Mouse (Mus musculus) CH12F3 (cell line): Measurements from ENCODE around the gene Bcl11a.

Source experiments
- in situ Hi-C: fragments of 300-500 bp; cut with MboI; formaldehyde crosslinking; loops from 2 replicates; pipeline ENCODE4 v1.14.3; 2020; ENCODE audit warnings: low sequenced_read_pairs

Gene Bcl11a

DNA sequence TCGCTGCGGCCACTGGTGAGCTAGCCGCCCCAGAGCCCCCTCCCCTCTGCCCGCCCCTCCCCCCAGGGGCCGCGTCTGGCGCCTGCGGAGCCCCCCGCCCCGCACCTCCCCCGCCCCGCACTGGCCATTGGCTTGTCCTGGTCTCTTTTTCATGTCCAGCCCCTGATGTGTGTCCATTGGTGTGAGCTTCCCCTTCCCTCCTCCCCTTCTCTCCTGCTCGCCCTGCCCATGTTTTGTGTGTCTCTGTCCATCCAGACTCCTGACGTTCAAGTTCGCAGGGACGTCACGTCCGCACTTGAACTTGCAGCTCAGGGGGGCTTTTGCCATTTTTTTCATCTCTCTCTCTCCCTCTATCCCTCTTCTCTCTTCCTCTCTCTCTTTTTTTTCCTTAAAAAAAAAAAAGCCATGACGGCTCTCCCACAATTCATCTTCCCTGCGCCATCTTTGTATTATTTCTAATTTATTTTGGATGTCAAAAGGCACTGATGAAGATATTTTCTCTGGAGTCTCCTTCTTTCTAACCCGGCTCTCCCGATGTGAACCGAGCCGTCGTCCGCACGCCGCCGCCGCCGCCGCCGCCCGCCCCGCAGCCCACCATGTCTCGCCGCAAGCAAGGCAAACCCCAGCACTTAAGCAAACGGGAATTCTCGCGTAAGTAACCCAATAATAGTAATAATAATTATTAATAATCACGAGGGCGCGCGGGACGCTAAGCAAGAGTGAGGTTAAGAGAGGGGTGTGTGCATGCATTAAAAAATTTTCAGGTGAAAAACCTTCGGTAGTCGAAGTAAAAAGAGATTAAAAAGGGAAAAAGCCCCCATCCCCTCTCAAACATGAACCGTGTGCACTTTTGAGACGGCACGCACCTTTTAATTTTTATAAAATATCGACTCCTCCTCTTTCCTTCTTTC lies at the start of gene Bcl11a:
TSS of gene Bcl11a (plus strand) at position 262 of the 911 bp plus-strand sequence.
- in situ Hi-C loops, result no loop called here

DNA sequence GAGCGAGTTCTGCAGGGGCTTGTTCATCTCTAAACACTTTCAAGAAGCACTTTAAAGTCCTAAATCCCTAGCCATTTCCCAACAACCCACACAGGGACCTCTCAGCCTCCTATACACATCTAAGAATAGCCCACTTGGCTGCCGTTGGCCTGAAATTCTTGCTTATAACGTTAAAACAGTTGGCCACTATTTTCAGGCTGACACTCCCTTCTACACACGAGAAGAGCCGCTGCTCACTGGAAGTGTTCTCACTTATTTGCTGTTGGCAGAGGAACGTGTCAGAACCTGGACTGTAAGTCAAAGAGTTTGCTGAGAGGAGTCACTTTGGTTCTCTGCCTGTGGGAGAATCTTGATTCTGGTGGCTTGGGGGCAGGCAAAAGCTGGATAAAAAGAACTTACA lies 33.8 kb upstream of the Bcl11a start:
- in situ Hi-C loops, result loop anchor here (25.0 kb wide), 1 partner anchor 1268 kb away; no protein-coding TSS in a partner anchor

DNA sequence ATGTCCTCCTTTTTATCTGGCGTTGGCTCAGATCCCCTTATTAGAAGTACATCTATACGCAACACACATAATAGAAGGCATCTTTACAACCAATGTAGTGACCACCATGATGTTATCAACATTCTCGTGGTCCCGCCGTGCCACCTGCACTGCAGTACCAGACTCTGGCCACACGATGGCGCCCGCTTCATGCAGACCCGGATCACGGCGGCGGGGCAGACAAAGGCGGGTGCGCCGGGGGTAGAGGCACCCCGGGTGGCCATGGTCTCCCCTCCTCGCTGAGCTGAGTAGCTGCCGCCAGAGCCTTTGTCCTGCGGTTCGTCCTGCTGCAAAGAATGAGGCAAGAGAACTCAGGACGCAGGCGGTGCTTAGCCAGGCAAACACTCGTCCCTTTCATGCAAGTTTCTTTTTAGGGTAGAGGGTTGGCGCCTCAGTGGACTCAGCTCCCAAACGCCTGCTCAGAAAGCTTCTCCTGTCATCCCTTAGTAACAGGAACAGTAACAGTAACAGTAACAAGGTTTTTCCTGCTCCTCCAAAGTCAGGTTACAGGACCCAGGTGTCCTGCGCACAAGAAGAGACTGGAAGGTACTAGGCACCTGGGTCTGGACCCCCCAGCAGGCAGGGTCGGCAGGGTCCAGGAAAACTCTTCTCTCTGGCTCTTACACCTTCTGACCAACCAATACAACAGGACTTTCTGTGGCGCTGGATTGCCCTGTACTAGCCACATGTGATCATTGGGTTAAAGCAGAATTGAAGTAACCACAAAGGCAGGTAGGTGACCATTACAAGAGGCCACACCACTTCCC lies 28.4 kb upstream of the Bcl11a start:
- in situ Hi-C loops, result loop anchor here (25.0 kb wide), 1 partner anchor 1263 kb away; no protein-coding TSS in a partner anchor

DNA sequence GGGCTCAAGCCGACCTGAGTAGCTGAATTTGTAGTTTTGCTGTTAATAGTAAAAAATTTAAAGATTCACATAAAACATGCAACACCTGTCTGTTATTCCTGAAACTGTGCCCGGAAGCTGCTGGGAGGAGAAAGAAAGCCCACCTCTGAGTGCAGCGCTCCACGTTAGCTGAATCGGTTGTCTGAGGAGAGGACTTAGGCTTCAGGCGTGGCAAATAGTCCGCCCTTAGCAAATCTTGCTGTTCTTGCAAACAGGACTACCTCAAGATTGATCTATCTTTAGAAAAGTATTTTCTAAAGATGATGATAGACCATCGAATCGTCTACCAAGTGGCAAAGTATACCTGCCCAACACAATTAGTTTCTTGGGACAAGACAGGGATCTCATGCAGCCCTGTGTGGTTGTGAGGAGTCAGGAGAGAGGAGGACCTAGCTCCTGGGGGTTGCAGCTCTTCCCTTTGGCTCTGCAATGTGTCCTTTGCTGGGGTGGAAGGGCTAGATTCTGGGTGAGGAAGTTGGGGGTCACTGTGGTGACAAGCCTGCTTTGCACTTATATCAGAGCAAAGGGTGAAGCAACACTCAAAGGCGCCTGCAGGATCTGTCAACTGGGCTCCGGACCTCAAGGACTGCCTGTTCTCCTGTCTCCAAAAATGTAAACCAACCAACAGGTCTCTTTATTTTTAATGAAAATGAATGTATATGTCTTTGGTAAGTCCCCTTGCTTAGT lies 27.7 kb upstream of the Bcl11a start:
- in situ Hi-C loops, result no loop called here

DNA sequence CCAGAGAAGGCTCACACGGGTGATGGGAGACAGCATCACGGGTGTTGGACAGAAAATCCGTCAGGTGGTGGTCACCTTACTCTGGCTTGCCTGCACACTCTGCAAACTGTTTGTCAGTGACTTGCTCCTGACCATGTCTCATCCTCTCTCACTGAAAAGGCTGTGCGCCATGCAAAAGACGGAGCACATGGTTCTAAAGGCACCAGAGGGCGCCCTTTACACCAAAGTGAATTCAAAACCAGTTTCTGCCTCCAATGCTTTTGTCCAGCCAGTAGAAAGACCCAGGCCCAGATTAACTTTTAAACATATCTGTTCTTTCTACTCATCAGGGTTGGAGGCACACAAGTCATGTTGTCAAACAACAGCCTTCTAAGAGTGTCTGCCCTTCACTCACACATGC lies 25.0 kb upstream of the Bcl11a start:
- in situ Hi-C loops, result no loop called here

DNA sequence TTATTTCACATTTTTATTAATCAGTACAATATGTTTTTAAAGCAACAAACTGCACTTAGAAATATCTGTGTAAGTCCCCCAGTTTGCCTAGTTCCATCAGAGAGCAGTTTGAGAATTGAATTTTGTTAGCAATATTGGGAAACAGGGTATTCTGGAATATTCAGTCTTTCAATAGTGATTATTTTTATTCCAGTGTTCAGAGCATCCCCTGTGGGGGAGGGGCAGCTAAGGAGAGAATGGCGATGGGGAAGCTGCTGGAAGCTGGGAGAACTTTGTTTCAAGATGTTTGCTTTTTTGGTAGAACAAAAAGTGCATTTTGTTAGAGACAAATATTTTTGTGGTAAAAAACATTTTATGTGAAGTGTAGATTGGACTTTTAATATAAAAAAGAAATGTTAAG lies 18.7 kb upstream of the Bcl11a start:
- in situ Hi-C loops, result no loop called here

DNA sequence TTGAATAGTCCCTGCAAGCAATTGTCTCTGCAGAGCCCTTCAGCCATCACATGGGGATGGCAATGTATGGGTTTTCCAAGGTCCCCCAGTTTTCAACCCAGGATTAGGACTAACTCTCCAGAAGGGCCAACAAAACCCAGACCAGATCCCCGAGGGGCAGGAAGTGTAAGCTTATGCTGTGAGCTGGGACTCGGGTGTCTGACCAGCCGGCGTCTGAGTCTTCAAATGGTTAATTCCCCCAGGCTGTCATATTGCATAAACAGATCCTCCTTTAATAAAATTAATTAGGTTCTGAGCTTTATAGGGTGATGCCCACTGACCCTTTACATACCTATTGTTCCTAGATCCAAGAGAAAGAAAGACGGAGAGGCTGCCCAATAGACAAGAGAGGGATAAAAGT lies 17.4 kb upstream of the Bcl11a start:
- in situ Hi-C loops, result loop anchor here (10.0 kb wide), 1 partner anchor 1804 kb away; no protein-coding TSS in a partner anchor

DNA sequence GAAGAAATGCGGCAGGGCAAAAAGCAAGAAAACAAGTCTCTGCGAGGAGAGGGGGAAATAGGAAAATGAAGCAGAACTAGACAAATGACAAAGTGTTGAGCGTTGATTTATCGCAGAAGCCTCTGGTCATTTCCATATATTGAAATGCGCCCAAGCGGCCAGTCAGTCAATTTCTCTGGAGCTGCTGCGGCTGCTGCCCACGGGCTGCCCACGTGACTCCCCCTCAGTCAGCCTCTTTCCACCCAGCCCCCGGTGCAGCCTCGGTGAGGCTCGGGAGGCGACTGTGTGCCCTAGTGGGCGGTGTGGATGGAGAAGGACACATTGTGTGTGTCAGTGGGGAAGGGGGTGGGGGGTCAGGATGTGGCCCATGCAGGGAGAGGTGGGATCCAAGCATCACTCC lies 16.0 kb upstream of the Bcl11a start:
- in situ Hi-C loops, result loop anchor here (10.0 kb wide), 1 partner anchor 1803 kb away; no protein-coding TSS in a partner anchor

DNA sequence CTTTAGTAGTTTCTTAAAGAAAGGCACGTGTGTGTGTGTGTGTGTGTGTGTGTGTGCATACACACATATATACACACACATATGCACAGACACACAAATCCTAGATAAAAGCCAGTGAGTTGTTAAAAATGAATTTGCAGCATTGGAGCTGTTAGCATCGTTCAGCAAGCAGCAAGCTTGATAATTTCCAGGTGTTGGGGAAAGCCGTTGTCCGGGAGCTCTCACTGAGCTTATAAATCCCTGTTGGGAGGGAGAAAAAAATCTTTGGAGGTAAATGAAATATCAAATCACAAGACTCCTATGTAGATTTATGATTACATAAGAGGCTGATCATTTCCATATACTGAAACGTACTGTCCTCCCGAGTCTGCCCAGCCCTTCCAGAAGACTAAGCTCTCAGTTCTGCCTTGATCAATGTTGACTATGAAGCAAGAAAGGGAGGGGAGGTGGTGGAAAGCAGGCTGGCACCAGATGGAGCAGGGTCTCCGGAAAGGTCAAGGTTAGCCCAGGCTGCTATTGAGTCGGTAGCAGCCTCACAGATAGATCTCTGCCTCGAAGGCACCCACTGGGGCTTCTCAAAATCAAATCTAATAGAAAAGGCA lies 15.3 kb upstream of the Bcl11a start:
- in situ Hi-C loops, result loop anchor here (10.0 kb wide), 1 partner anchor 1802 kb away; no protein-coding TSS in a partner anchor

DNA sequence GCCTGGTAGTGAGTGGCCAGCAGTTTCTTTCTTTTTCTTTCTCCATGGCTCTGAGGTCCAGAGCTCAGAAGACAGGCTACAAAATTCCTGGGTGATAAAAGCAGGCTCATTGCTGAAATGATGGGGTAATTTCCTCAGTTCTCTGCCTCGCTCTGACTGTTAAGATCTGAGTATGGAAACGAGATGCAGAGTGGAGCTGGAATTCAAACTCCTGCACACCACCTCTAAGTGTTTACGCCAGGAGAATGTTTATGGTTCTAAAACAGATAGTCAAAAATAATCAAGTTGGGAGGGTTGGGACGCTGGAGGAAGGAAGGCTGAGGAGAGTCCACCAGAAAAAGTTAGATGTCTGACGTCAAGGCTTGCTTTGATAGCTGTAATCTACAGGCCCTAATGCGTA lies 13.6 kb upstream of the Bcl11a start:
- in situ Hi-C loops, result loop anchor here (10.0 kb wide), 1 partner anchor 1801 kb away; no protein-coding TSS in a partner anchor

DNA sequence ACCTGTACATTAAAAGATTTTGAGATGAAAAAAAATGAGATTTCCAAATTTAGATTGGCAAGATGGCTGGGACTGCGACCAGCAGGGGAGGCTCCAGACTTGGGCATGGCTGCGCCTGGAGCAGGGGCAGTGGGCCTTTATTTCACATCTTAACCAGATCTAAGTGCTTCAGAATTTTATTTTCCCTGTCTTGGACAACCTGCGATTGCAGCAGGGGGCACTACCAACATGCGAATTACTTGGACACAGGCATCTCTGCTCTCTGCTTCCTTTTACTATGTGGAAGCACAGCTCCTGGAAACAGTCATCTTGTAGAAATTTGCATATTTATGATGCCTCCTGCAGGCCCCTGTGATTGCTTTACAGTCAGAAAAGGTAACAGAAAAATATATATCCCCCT lies 12.5 kb upstream of the Bcl11a start:
- in situ Hi-C loops, result loop anchor here (10.0 kb wide), 1 partner anchor 1799 kb away; no protein-coding TSS in a partner anchor

DNA sequence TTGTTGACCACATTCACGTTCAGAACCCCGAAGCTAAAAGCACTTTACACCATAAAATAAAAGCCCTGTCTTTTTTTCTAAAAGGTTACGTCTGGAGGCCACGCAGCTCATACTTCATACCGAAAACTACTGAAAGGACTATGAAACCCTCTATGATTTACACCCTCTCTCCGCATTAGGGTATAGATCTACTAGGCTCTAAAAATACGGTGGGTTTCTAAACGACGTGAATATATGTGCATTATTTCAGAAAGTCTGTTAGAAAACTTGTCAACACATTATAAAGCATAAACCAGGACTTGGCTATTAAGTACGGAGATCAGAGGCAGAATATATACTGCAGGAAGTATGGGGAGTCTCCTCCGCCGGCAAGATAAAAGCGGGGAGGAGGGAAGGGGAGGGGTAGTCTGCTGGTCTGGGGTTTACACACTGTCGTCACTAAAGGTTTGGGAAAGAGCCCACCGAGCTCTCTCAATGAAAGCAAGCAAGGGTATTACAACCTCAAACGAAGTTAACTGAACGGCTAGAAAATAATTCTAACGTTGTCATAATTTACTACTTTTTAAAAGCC lies 3.8 kb upstream of the Bcl11a start:
- in situ Hi-C loops, result no loop called here

DNA sequence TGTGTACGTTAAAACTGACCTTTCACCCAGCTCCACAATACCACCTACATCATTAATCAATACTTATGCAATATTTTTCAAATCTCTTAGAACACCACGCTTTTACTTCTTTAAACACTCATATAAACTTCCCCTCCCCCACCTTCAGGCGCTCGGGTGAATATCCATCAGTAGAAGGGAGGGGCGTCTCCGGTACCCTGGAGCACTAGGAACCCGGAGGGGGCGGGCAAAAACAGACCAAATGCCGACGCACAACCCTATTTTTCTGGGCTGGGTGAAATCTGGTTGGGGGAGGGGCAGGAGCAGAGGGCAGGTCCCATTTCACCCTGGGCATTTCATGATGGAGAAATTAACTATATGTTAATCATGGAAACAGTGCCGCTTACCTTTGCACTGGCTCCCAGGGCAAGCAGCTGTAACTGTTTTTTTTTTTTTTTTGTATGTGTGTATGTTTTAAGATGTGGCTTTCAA lies 3.2 kb upstream of the Bcl11a start, which contains the start of gene A830031A19Rik:
TSS of gene A830031A19Rik (minus strand) at position 421 of the 471 bp plus-strand sequence.
- in situ Hi-C loops, result no loop called here

DNA sequence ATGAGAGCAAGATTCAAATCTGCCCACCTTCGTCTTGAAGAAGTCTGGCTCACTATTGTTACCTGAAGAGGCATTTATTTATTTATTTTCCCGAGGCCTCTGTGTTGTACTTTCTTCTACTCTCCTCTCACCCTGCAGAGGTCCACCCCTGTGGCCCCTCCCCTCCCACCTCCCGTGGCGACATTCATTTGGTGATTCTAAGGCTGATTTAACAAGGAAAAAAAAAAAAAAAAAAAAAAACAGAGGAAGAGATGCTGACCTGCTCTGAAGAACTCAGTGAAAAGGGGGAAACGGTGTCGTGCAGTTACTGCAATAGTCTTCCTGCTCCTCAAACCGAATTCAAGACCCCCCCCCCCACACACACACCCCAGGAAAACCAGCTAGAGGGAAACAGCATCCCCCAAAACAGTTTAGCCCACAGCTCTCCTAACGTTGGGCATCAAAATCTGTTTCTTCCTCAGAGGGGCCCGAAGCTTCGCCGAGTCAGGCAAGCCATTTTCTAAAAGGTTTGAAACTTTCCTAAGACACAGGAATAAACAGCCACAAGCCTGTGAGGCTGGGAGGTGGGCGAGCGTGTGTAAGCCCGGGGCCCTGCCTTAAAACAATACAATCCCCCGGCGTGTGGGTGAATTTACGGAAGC lies 2.2 kb upstream of the Bcl11a start:
- in situ Hi-C loops, result no loop called here

DNA sequence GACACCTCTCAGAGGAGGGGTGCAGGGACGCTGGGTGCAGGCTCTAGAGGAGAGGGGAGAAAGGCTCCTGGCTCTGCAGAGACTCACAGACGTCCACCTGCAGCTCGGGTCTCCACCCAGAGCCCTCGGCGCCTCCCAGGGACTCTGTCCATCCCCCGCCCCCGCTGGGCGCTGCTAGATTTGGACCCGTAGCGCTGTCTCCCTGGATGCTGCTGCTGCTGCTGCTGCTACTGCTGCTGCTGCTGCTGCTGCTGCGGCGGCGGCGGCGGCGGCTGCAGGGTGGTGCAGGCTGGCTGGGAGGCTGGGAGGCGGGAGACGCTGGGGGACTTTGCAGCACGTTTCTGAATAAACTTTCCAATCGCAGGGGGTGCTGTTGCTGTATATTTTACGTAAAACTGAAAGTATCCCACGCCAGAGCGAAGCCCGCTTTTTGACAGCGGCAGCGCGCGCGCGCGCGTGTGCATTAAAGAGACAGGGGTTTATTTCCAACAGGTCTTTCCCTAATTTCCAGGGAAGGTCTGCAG lies 1.7 kb upstream of the Bcl11a start:
- in situ Hi-C loops, result no loop called here

DNA sequence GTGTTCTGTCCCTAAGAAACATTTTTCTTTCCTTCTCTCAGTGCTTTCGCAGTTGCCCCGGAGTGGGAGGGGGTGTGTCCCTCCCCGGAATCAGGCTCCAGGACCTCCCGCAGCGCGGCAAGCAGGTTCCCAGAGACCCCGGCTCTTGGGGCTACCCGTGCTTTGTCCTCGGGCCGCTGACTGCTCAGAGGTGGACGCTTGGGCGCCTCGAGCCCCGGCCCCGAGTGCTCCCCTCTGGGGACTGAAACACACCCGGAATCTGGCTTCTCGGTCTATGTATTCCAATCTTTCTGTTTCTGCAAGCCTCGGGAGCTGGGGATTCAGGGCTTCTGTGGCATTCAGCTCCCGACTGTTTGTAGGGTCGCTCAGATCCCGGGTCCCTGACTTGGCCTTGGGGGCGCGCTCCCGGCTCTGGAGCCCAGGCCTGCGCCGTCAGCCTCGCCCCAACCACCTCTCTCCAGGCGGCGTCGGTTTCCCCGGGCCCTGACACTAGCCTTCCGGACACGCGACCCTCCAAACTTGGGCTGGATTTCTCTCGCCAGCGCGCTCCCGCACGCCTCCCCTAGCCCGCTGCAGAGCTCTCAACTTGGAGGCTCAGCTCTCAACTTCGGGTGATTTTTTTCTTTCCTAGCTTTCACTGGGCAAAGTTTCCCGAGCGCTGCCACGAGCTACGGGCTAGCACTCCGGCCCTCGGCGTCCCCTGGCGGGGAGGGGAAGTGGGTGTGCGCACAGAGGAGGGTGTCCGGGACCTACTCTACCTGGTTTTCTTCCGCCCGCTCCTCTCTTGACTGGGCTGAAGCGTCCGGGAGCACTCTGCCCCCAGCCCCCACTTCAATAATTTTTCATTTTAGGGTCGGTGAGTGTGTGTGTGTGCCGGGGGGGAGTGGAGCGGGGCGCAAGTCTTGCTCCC lies 780 bp upstream of the Bcl11a start:
- in situ Hi-C loops, result no loop called here

DNA sequence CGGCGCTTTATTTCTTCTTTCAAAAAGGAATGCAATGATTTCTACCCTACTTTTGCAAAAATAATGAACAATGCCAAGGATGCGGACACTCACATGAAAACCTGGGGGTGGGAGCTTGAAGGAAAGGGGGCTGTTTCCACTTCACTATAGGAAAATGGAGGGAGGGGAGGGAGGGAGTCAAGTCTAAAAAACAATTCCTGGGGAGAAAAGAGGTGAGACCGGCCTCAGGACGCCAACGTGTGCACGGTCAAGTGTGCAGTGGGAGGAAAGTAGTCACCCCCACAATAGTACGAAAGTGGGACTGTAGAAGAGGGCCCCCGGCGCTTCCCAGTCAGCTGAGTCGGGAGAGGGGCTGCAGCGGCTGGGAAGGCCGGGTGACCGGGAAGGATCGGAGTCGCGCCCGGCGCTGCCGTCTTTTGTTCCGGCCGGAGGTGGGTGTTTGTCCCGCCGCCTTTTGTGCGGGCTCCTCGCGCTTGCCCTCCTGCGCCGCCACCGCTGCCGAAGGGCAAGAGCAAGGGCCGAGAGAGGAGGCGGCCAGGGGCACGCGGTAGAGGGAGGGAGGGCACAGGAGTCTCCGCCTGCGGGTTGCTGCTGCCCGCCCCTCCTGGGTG lies 955 bp downstream of the Bcl11a start:
- in situ Hi-C loops, result no loop called here
